Mouse (Mus musculus): ENCODE results near the gene Mpi.

Gene Mpi

DNA sequence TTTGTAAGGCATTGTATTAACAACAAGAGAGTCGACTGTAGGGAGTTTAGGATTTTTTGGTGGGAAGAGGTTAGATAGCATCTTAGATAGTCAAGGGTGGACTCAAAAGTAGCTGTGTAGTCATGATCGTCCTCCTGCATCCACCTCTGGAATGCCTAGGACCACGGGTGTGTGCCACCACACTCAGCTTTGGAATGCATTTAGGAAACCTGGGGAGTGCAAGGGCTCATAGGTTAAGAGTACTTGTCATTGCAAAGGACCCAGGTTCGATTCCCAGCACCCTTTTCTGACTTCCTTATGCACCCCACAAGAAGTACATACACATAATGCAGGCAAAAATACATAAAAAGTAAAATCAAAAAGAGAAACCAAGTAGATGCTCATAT lies 29.7 kb downstream of the Mpi start:
- DNase-seq (ENCODE audit: low spot score in 2 of 2), result no peak

DNA sequence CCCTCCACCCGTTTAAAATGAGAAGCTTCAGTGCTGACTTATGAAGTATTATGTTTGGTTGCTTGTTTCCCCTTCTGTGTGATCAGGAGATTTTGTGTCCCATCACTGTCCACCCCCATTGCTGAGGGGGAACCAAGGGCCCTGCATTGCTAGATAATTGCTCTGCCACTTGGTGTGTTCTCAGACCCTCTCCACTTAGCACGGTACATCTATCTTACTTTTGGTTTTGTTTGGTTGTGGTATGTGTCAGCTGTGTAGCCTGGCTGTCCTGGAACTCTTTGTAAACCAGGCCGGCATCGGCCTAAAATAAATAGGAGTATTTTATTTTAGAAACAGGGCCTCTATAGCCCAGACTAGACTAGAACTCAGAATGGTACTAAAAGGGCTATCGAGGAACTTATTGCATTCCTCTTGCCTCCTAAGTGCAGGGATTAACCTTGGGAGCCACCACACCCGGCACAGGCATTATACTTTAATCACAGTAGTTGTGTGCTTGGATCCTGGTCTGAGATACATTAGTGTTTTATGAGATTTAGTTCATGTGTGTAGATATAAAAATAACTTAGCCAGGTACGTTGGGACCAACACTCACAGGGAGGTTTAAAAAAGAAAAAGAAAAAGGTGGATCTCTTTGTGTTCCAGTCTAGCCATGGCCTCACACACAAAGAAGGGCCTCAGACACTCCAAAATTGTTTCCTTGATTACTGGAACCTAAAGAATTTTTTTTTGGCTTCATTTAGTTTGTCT lies 30.3 kb downstream of the Mpi start:
- no peak for DNase-seq (ENCODE audit: low spot score in 2 of 2)

- peak; percentile 91 to 95 for DNase-seq (ENCODE audit: low spot score in 2 of 2)
Measured at GRCm38 (mm10) chr9:57521056-57521911, 31.3 kb downstream of the Mpi start, which contains the start of gene Cox5a. Gene Cox5a (plus strand): TSS chr9:57521274.

GRCm38 (mm10) chr9:57520375-57521055 lies 32.0 kb downstream of the Mpi start:
- no peak for DNase-seq (ENCODE audit: low spot score in 2 of 2)

DNA sequence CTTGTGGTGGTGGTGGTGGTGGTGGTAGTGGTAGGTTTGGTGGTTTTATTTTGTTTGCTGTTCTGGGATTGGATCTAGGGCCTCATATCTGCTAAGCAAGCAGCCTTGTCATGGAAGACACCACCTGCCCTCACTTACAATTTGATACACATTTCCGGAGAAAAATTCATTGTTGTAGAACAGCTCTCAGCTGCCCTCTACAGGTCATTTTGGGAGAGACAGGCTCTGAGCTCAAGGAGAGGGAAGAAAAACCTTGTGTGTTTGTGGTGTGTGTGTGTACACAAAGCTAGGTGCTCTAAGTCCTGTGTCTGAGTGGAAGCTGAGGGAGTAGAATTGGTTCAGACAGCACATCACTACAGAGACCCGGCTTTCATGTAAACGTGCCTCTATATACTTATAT lies 35.5 kb downstream of the Mpi start:
- DNase-seq (ENCODE audit: low spot score in 2 of 2), result peak; percentile 57 to 80

- no peak for DNase-seq (ENCODE audit: low spot score in 2 of 2)
Measured at GRCm38 (mm10) chr9:57510577-57510976, 42.0 kb downstream of the Mpi start.

GRCm38 (mm10) chr9:57505700-57506099 lies 46.9 kb downstream of the Mpi start:
- peak; percentile 69 to 76 for DNase-seq (ENCODE audit: low spot score in 2 of 2)

GRCm38 (mm10) chr9:57504891-57505290 lies 47.7 kb downstream of the Mpi start:
- no peak for DNase-seq (ENCODE audit: low spot score in 2 of 2)

GRCm38 (mm10) chr9:57504381-57504700 lies 48.2 kb downstream of the Mpi start:
- DNase-seq (ENCODE audit: low spot score in 2 of 2), result peak; percentile 49 to 81

DNA sequence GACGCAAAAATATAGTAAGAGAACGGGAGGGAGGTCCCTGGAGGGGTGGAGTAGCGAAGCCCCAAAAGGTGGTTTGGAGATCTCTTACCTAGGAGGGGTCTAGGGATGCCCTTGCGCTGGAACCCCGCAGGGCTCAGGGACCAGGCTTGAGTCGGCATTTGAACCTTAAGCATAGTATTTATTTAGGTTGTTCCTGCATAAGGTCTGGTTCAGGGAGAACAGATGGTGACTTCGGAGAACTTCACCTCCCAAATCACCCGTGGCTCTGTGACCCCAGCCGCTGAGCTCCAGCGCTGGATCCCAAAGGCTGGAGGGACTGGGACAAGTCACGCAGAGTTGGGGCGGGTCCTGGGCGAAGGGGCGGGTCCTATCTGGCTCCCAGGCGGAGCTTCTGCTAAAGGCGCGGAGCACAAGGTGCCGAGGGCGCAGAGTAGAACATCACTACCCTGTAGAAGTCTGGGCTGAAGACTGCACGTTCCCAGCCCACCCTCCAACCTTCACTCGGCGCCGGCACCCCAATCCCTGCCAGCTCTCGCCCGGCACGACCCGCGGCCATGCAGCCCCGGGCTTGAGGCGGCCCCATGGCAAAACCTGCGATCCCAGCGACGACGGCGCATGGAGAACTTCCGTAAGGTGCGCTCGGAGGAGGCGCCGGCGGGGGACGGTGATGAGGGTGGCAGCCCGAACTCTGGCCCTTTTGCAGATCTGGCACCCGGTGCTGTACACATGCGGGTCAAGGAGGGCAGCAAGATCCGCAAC lies 48.8 kb downstream of the Mpi start, which contains the start of gene Rpp25:
Rpp25 (plus strand) TSS at position 405 of the 759 bp plus-strand sequence.
- peak in 1 of 2 experiments; percentile 66 for DNase-seq (ENCODE audit: low spot score in 2 of 2)

DNA sequence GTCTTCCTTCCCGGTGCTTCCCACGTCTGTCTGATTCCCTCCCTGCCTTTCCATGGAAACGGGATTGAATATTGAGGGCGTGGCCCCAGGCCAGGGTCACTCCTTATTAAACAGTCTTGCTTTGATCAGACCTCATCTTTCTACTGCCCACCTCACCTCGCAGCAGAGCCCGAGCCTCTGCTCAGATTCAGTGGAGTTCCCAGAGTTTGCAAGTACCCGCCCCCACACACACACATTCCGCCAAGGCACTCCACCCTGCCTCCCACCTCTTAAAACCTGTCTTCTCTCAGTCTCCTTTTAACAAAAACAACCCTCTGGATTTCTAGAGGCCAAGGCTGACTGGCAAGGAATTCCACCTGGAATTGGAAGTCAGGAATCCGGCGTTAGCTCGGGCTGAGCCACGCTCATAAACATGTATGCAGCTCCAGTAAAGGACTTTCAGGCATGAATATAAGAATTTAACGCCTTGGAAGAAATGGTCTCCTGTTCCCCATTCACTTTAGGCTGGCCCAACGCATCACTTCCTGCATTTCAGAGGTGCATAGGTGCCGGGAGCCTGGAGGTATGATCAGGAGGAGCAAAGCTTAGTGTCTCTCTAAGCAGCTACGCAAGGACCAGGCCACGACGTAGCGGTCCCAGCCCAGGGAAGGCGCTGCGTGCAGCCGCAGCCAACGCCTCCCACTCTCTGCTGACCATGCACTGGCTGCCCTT lies 49.5 kb downstream of the Mpi start:
- no peak for DNase-seq (ENCODE audit: low spot score in 2 of 2)

GRCm38 (mm10) chr9:57501861-57502260 lies 50.7 kb downstream of the Mpi start:
- no peak for DNase-seq (ENCODE audit: low spot score in 2 of 2)

DNA sequence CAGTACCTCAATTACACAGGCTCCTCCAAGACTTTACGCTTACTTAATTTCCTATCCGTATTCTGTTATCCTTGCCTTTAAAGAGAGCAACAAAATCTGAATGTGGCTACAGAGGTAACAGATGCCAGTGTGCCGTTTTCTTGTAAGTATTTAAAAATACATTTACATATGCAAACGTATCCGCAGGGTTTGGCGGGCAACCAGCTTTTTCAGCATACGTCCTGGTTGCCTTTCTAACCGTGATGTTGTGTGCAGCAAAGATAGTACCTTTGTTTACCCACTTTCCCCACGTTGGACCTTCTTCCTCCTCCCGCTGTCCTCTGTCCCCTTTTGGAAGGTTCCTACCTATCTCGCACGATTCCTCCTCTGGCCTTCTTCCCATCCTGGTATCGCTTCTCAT lies 51.1 kb downstream of the Mpi start:
- no peak for DNase-seq (ENCODE audit: low spot score in 2 of 2)

DNA sequence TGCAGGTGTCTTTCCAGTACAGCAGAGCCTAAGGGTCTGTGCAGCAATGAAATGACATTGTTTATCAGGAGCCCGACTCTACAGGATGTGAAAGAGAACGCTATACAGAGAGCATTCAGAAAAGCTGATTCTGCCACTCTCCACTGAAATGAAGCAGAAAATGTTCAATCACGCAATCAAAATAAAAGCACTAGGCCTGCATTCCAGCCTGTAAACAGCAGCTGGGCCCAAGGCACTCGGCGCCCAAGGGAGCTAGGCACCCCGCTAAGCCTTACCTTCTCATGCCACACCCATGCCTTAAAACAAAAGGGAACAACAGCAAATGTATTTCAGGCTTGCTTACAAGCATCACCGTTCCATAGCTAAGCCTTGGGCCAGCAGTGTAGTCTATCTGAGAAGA lies 54.0 kb downstream of the Mpi start:
- DNase-seq (ENCODE audit: low spot score in 2 of 2), result no peak

- no peak for DNase-seq (ENCODE audit: low spot score in 2 of 2)
Measured at GRCm38 (mm10) chr9:57497236-57497635, 55.3 kb downstream of the Mpi start.

- no peak for DNase-seq (ENCODE audit: low spot score in 2 of 2)
Measured at GRCm38 (mm10) chr9:57494970-57495369, 57.6 kb downstream of the Mpi start.

All from spleen, postnatal 4 days (tissue).